Mouse (Mus musculus): ENCODE data around the gene Pcbp2. TPM values are rescaled to one million over a fixed set of nuclear protein-coding genes. Genes with fewer than 3 reads are reported as not detected.
A peak's percentile ranks its signal among the peaks of the same experiment; 100 is the strongest.

Pcbp2 gene
- polyA plus RNA-seq, 1 experiment, result 892 TPM

- Histone ChIP-seq H3K79me2 (ENCODE audit: control insufficient read depth, insufficient read depth) (no peaks in the 10 kb centered on the region), H3K36me3 (ENCODE audit: control insufficient read depth, insufficient read depth) (peaks cover 96% of the 10 kb centered on the region)
Measured at GRCm38 (mm10) chr15:102533926-102534325, 63.6 kb downstream of the Pcbp2 start.

GRCm38 (mm10) chr15:102544801-102545200, 74.5 kb downstream of the Pcbp2 start:
- Histone ChIP-seq H3K4me2 (ENCODE audit: low read depth) (no peak overlapping the region), H3K79me2 (ENCODE audit: control insufficient read depth, insufficient read depth) (no peaks in the 10 kb centered on the region), H3ac (ENCODE audit: control insufficient read depth, insufficient read length) (no peak overlapping the region), H3K4me3 (no peak overlapping the region), H3K27me3 (ENCODE audit: control insufficient read depth, insufficient read depth, insufficient read length) (no peaks in the 10 kb centered on the region), H3K36me3 (ENCODE audit: control insufficient read depth, insufficient read depth) (peaks cover 66% of the 10 kb centered on the region)
- TF ChIP-seq MYOG (IDR thresholded peaks at IDR 0.05; ENCODE audit: control insufficient read depth in 1 of 3, insufficient read depth in 1 of 3, insufficient read length in 2 of 3, low read depth in 2 of 3) (no peak), POLR2AphosphoS2 (IDR thresholded peaks at IDR 0.05; ENCODE audit: insufficient read length, low read depth) (no peak), CEBPB (IDR thresholded peaks at IDR 0.05; ENCODE audit: insufficient read depth, poor library complexity, severe bottlenecking) (no peak), SRF (IDR thresholded peaks at IDR 0.05; ENCODE audit: control insufficient read depth, insufficient read length, low read depth) (no peak), MYOD1 (IDR thresholded peaks at IDR 0.05; ENCODE audit: control insufficient read depth in 1 of 3, insufficient read length in 2 of 3, low read depth in 2 of 3) (no peak), USF1 (IDR thresholded peaks at IDR 0.05; ENCODE audit: low read depth) (no peak), TCF12 (IDR thresholded peaks at IDR 0.05; ENCODE audit: insufficient read depth, poor library complexity, severe bottlenecking) (no peak), TCF3 (IDR thresholded peaks at IDR 0.05; ENCODE audit: insufficient read length, low read depth) (no peak), MAX (IDR thresholded peaks at IDR 0.05; ENCODE audit: low read depth) (no peak), REST (IDR thresholded peaks at IDR 0.05; ENCODE audit: insufficient read depth, insufficient read length) (no peak), POLR2A (IDR thresholded peaks at IDR 0.05; ENCODE audit: insufficient read length, low read depth) (no peak), E2F4 (IDR thresholded peaks at IDR 0.05; ENCODE audit: insufficient read depth) (no peak)

More at GRCm38 (mm10) chr15:102533926-102534325, 63.6 kb downstream of the Pcbp2 start:
- TF ChIP-seq TCF12 (IDR thresholded peaks at IDR 0.05; ENCODE audit: insufficient read depth, poor library complexity, severe bottlenecking) (no peak), CEBPB (IDR thresholded peaks at IDR 0.05; ENCODE audit: insufficient read depth, poor library complexity, severe bottlenecking) (no peak), REST (IDR thresholded peaks at IDR 0.05; ENCODE audit: insufficient read depth, insufficient read length) (no peak), POLR2A (IDR thresholded peaks at IDR 0.05; ENCODE audit: insufficient read length, low read depth) (no peak), MYOD1 (IDR thresholded peaks at IDR 0.05; ENCODE audit: control insufficient read depth in 1 of 3, insufficient read length in 2 of 3, low read depth in 2 of 3) (no peak), TCF3 (IDR thresholded peaks at IDR 0.05; ENCODE audit: insufficient read length, low read depth) (no peak), MYOG (IDR thresholded peaks at IDR 0.05; ENCODE audit: control insufficient read depth in 1 of 3, insufficient read depth in 1 of 3, insufficient read length in 2 of 3, low read depth in 2 of 3) (no peak), SRF (IDR thresholded peaks at IDR 0.05; ENCODE audit: control insufficient read depth, insufficient read length, low read depth) (no peak), POLR2AphosphoS2 (IDR thresholded peaks at IDR 0.05; ENCODE audit: insufficient read length, low read depth) (no peak), MAX (IDR thresholded peaks at IDR 0.05; ENCODE audit: low read depth) (no peak), USF1 (IDR thresholded peaks at IDR 0.05; ENCODE audit: low read depth) (no peak), E2F4 (IDR thresholded peaks at IDR 0.05; ENCODE audit: insufficient read depth) (no peak)
- Histone ChIP-seq H3K4me2 (ENCODE audit: low read depth) (no peak overlapping the region), H3K27me3 (ENCODE audit: control insufficient read depth, insufficient read depth, insufficient read length) (no peaks in the 10 kb centered on the region), H3K4me3 (no peak overlapping the region), H3ac (ENCODE audit: control insufficient read depth, insufficient read length) (no peak overlapping the region)

DNA sequence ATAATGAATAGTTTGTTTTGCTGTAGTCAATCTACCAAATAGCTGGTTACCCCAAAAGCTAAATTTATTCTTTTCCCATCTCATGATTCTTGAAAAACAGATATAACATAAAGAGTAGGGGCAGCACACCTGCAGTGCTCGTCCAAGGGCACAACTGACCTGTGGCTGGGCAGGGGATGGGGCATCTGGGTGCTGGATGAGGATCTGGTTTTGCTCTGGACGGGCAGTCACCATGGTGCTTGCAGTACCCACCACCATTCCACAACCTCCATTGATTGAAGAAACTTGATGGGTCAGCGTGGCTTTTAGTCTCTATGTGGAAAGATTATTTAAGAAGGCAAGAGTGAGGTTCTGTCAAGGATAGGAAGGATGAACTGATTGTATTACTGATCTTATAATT, 75.9 kb downstream of the Pcbp2 start:
- no peak for TF ChIP-seq REST (IDR thresholded peaks at IDR 0.05; ENCODE audit: insufficient read depth, insufficient read length)
- no peak for TF ChIP-seq SRF (IDR thresholded peaks at IDR 0.05; ENCODE audit: control insufficient read depth, insufficient read length, low read depth)
- TF ChIP-seq TCF12 (IDR thresholded peaks at IDR 0.05; ENCODE audit: insufficient read depth, poor library complexity, severe bottlenecking), result no peak
- TF ChIP-seq TCF3 (IDR thresholded peaks at IDR 0.05; ENCODE audit: insufficient read length, low read depth), result no peak
- TF ChIP-seq MYOG (IDR thresholded peaks at IDR 0.05; ENCODE audit: control insufficient read depth in 1 of 3, insufficient read depth in 1 of 3, insufficient read length in 2 of 3, low read depth in 2 of 3), result no peak
- no peak for TF ChIP-seq E2F4 (IDR thresholded peaks at IDR 0.05; ENCODE audit: insufficient read depth)
- no peak for TF ChIP-seq CEBPB (IDR thresholded peaks at IDR 0.05; ENCODE audit: insufficient read depth, poor library complexity, severe bottlenecking)
- no peak for TF ChIP-seq POLR2AphosphoS2 (IDR thresholded peaks at IDR 0.05; ENCODE audit: insufficient read length, low read depth)
- no peak for TF ChIP-seq POLR2A (IDR thresholded peaks at IDR 0.05; ENCODE audit: insufficient read length, low read depth)
- no peak for TF ChIP-seq MYOD1 (IDR thresholded peaks at IDR 0.05; ENCODE audit: control insufficient read depth in 1 of 3, insufficient read length in 2 of 3, low read depth in 2 of 3)
- no peak for TF ChIP-seq MAX (IDR thresholded peaks at IDR 0.05; ENCODE audit: low read depth)
- TF ChIP-seq USF1 (IDR thresholded peaks at IDR 0.05; ENCODE audit: low read depth), result no peak
- H3K79me2 ChIP-seq (ENCODE audit: control insufficient read depth, insufficient read depth), result no peaks in the 10 kb centered on the region
- no peaks in the 10 kb centered on the region for H3K27me3 ChIP-seq (ENCODE audit: control insufficient read depth, insufficient read depth, insufficient read length)
- H3K36me3 ChIP-seq (ENCODE audit: control insufficient read depth, insufficient read depth), result peaks cover 58% of the 10 kb centered on the region
- no peak overlapping the region for H3K4me2 ChIP-seq (ENCODE audit: low read depth)
- H3K4me3 ChIP-seq, result no peak overlapping the region
- H3ac ChIP-seq (ENCODE audit: control insufficient read depth, insufficient read length), result no peak overlapping the region

- Histone ChIP-seq H3K4me3 (no peak overlapping the region), H3ac (ENCODE audit: control insufficient read depth, insufficient read length) (no peak overlapping the region), H3K36me3 (ENCODE audit: control insufficient read depth, insufficient read depth) (peaks cover 60% of the 10 kb centered on the region), H3K4me2 (ENCODE audit: low read depth) (no peak overlapping the region), H3K27me3 (ENCODE audit: control insufficient read depth, insufficient read depth, insufficient read length) (no peaks in the 10 kb centered on the region), H3K79me2 (ENCODE audit: control insufficient read depth, insufficient read depth) (no peaks in the 10 kb centered on the region)
- TF ChIP-seq MYOD1 (IDR thresholded peaks at IDR 0.05; ENCODE audit: control insufficient read depth in 1 of 3, insufficient read length in 2 of 3, low read depth in 2 of 3) (peak in 2 of 3 experiments; percentile 62 to 81), SRF (IDR thresholded peaks at IDR 0.05; ENCODE audit: control insufficient read depth, insufficient read length, low read depth) (no peak), USF1 (IDR thresholded peaks at IDR 0.05; ENCODE audit: low read depth) (no peak), MYOG (IDR thresholded peaks at IDR 0.05; ENCODE audit: control insufficient read depth in 1 of 3, insufficient read depth in 1 of 3, insufficient read length in 2 of 3, low read depth in 2 of 3) (peak in 2 of 3 experiments; percentile 38 to 74)
Measured at GRCm38 (mm10) chr15:102546677-102547427, 76.5 kb downstream of the Pcbp2 start.
